Mouse (Mus musculus) B cell, adult 2 months (primary cell): ENCODE measurements around the gene Gm37240.

ENCODE experiments used
- DNase-seq, 2 experiments: peaks; one replicate each; pipeline ENCODE4 v3.0.0; 2022

The Gm37240 gene

GRCm38 (mm10) chr3:85863996-85864395 lies 23.3 kb downstream of the Gm37240 start:
- DNase-seq = no peak

DNA sequence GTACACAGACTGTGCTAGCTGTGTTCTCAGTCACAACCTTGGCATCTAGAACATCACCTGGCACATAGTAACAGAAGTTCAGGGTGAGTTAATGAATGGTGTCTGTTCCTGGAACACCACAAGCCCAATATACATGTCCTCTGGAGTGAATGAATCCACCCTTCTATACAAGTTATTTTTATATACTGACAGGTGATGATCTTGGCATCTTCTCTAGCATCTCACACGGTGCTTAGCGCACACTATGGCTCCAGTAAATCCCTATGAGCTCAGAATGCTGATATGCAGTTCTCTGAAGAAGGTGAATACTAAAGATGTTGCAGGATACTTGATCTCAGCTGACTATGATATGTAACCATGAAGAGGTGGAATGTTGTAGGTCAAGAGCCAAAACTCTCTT lies 24.4 kb downstream of the Gm37240 start:
- DNase-seq = no peak

DNA sequence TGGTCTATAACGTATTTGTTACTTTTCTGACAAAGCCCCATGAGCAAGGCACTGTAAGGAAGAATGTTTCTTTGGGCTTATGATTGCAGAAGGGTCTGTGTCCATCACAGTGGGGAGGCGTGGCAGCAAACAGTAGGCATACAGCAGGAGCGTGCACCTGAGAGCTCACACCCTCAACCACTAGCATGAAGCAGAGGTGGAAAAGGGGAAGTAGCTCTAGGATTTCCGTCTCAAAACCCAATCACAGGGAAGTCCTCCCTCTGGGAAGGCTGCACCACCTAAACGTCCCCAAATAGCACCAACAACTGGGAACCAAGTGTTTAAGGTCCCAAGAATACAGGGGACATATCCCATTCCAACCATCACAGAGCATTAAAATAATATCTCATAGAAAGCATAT lies 26.3 kb downstream of the Gm37240 start:
- no peak for DNase-seq

GRCm38 (mm10) chr3:85859311-85859710 lies 28.0 kb downstream of the Gm37240 start:
- no peak for DNase-seq

GRCm38 (mm10) chr3:85858140-85859135 lies 28.9 kb downstream of the Gm37240 start:
- no peak for DNase-seq

DNA sequence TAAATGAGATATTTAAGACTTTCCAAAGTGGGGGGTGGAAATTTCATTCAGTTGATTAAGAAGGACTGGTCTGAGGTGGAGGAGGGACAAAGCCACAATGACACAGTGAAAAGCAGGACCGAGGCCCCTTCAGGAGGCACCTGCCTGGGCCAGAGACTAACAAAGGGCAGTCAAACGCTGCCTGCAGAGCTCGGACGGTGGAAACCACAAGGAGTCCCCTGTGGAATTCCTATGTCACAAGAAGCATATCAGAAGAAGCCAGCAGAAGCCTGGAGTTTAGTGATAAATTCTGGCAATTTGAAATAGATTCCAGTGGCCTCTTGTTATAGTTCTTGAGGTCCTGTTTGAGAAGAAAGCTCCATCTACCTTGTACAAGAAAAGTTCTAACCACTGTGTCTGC lies 30.2 kb downstream of the Gm37240 start:
- no peak for DNase-seq

DNA sequence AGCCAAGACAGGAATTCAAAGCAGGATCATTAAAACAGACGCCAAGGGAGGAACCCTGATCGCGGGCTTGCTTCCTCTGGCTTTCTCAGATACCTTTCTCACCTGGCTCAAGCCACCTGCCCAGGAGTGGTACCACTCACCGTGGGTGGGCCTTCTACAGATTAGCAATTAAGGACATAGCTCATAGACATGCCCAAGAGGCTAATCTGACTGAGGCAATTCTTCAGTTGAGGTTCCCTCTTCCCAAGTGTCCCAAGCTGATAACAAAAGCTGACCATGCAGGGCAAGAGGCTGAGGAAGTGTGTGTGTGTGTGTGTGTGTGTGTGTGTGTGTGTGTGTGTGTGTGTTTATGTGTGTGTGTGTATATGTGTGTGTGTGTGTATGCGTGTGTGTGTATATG lies 31.4 kb downstream of the Gm37240 start:
- DNase-seq = no peak

DNA sequence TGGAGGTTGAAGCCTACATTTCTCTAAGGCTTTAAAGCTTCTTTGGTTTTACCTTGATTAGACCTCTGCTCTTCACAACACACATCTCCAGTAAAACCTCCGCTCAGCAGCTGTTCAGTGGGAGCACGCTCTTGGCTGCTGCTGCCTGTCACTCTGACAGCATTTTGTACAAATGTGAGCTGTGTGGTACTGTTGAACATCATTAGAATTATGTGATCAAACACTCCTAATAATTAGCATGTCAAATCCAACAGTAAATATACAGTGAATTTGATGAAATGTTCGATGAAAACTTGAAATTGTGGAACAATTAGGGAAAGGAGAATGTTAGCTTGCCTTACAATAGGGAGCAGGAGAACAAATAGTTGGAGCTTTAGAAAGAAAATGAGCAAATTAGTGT lies 32.3 kb downstream of the Gm37240 start:
- DNase-seq = no peak

GRCm38 (mm10) chr3:85854143-85854542 lies 33.2 kb downstream of the Gm37240 start:
- DNase-seq = no peak

- DNase-seq = no peak
Observed at GRCm38 (mm10) chr3:85853715-85854114, 33.6 kb downstream of the Gm37240 start.

DNA sequence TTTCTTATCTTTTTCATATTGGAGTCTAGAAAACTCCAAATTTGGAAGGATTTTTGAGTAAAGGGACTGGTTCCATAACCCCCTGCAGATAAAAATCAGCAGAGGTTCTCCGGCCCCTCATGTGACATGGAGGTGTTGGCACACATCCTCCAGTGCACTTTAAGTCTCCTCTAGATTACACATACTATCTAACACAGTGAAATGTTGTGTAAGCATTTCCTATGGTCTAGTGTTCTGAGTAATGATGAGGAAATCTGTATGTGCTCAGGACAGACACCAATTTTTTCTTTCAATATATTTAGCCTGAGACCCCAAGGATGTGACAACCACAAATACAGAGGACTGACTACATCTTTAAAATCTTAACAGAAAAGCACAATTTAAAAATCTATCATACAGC lies 37.2 kb downstream of the Gm37240 start:
- DNase-seq = no peak

DNA sequence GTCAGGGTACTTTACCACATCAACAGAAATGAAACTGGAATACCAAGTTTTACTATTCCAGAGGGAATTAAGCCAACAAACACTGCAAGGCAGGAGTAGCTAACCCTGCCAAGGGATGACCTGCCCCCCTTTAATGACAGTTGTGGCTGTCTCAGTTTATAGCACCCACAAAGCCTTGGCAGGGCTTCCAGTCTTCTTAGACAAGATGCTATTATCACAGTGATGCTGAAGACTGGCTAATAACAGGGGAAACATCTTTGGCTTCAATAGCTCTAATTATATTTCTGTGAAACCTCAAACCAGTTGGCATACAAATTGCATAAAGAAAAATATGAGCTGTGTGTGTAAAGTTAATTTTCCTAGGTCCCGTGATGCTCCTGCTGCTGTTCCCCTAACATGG lies 41.0 kb downstream of the Gm37240 start:
- DNase-seq = no peak

DNA sequence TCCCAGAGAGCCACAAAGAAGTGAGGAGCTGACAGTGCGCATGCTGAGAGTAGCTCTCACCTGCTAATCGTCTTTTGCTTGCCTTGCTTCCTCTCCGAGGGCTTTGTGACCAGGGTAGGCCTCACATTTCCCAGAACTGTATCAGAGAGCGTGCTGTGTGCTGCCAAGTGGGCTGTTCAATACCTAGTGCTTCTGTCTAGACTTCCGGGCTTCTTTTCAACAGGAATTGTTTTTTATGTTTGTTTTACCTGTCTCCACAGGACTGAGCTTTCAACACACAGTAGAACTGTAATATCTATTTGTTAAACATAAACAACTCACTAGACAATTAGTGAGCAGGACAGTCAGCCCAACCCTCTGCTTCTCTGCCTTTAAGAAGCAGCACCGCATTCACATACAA lies 42.0 kb downstream of the Gm37240 start:
- DNase-seq = no peak

GRCm38 (mm10) chr3:85842881-85843218 lies 44.5 kb downstream of the Gm37240 start:
- DNase-seq = no peak

- DNase-seq = no peak
Observed at GRCm38 (mm10) chr3:85842177-85842880, 45.0 kb downstream of the Gm37240 start.

DNA sequence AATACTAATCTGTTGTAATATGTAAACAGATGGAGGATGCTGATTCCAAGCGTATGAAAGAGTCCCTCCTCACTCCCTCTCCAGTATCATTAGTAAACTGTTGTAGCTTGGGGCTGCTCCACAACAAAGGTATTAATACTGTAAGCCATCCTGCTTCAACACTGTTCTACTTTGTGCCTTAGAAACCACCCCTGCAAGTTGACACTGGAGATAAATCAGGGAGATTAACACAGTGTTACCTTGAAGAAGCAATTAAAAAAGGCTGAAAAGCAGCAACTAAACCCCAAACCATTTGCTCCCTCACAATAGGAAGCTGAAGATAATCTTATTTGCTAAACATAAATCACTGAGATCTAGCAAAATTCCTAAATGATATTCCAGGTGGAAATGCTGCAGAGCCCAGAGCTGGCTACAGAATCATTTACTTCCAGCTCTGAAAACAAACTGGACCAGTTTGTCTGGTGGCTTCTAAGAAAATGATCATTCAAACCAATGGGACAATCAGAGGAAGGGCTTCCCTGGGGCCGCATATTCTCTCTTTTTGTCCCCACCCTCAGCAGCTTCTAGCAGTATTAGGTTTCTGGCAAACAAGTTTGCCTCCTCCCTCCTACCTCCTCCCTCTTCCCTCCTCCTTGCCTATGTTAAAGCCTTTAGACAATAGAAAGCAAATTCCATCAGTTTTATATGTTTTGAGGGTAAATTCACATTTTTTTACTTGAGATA lies 45.7 kb downstream of the Gm37240 start:
- no peak for DNase-seq

DNA sequence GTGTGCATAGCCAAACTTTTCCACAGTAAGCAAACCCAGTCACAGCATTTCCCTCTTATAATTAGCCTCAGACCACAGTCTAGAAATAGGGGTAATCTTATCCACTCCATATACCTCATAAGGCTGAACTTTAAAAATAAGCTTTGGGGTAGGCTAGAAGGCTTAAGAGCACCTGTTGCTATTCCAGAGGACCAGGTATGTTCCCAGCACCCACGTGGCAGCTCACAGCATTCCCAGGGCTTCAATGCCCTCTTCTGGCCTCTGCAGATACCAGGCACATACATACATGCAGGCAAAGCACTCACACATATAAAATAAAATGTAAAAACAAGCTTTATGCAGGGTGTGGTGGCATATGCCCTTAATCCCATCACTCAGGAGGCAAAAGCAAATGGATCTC lies 53.7 kb downstream of the Gm37240 start:
- DNase-seq = no peak

DNA sequence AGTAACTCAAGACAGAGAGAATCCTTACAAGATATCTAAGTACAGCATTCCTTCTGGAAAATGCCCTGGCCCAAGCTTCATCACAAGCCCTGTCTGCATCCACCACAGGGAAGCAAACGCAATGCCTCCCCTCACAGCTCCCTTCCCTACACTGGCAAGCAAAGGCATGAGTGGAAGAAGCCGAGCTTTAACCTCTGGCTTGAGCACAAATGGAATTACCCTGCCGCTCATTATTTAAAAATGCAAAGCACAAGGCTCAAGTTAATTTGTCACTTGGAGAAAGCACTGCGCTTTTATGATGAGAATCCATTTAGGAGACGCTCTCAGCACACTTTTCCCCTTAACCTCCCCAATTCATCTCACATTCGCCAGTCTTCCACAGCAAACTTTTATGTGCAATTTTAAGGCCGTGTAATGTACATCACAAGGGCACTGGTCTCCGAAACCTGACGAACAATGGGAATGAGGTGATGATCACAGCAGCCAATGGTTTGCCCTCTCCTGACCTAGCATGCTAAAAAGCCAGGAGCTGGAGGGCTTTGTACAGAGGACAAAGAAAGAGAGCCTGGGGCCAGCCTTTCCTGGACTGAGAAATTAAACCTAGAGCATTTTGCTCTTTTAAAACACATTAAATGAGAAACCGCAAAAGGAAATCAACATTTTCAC lies 54.7 kb downstream of the Gm37240 start:
- DNase-seq = no peak

DNA sequence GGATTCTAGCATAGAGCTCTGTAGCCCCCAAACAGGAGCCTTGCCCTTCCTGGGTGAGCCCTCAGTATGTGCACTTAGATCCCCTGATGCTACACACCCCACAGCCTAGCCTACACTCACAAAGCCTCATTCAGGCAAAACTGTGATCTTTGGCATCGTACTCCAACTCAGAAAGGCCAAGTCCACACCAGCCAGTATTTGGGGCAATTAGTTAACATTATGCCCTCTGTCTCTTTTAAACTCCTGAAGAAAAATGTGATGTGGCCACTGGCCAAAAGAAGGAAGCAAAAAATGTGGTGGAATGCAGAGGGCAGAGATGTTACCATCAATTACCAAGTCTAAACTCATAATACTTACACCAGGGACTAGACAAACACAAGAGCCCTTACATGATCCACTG lies 55.5 kb downstream of the Gm37240 start:
- no peak for DNase-seq

DNA sequence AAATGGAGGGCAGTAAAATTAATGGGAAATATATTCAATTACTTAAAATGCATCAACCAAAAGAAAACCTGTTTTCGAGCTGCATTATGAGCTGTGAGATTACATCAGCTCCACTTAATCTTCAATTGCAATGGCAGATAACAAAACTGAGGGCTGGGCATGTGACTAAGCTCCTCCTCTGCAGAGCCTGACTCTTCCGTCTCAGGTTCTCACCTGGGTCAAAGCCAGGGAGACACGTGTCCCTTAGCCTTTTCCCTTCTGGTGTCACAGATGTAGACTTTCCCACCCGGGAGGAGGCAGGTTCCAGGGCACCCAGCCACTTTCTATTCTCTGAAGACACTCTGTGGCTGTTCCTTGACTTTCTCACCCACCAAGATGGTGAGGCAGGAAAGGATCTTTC lies 58.3 kb downstream of the Gm37240 start:
- no peak for DNase-seq

DNA sequence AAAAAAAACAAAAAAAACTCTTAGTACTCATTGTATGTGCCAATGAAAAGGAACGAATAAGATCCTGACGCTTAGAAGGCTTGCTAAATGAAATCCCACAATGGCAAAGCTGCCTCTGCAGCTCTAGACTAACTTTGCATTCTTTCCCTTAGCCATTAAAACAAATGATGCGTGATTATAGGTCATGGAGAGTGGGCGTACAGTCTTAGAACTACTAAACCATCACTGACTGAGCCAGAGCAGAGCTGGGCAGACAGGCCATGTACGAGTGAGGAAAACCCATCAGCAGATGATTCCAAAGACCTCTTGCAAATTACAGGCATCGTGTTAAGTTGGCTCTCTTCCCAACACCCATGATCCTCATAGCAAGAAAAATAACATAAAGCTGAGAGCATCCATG lies 59.5 kb downstream of the Gm37240 start:
- DNase-seq = no peak

GRCm38 (mm10) chr3:85827283-85827682 lies 60.0 kb downstream of the Gm37240 start:
- DNase-seq = no peak
